Mouse (Mus musculus): ENCODE data around the gene Cd160. TPM values are rescaled to one million over a fixed set of nuclear protein-coding genes. Genes with fewer than 3 reads are reported as not detected.

The Cd160 gene
- polyA plus RNA-seq, 1 experiment from 2014 or later, result 0.27 TPM

DNA sequence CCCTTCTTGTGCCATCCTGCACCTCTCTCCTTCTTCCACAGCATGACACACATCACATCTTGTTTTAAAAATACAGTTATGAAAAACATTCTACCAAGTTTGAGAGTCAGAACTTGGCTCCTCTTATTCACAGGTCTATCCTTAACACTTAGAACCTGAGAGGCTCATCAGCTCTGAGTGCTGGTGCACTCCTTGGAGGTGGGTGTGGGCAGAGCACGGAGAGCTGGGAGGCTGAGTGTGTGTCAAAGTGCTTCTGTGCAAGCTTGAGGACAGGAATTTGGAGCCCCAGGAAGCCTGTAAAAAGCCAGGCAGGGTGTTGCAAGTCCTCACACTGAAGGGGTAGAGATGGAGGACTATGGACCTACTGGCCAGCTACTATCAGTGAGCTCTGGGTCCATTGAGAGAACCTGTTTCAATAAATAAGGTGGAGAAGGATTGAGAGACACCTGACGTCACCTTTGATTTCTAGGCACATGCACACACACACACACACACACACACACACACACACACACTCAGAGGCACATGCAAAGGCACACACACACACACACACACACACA lies 20.1 kb upstream of the Cd160 start:
- H3K9me3 ChIP-seq, result no peaks in the 10 kb centered on the region
- H3K36me3 ChIP-seq, result no peaks in the 10 kb centered on the region
- no peak for ATAC-seq (ENCODE audit: low FRiP score, low read depth)
- no peak overlapping the region for H3K4me2 ChIP-seq (replicated peaks)
- H3K27me3 ChIP-seq, result no peaks in the 10 kb centered on the region
- no peak overlapping the region for H3K9ac ChIP-seq
- H3K27ac ChIP-seq, result no peak overlapping the region
- no peak overlapping the region for H3K4me3 ChIP-seq
- H3K4me1 ChIP-seq, result 0 out of 2 replicates have a peak, but pooled peaks cover 6% of the 10 kb centered on the region
- WGBS, result 82% methylated on average over 2 of the region's 2 CpGs

DNA sequence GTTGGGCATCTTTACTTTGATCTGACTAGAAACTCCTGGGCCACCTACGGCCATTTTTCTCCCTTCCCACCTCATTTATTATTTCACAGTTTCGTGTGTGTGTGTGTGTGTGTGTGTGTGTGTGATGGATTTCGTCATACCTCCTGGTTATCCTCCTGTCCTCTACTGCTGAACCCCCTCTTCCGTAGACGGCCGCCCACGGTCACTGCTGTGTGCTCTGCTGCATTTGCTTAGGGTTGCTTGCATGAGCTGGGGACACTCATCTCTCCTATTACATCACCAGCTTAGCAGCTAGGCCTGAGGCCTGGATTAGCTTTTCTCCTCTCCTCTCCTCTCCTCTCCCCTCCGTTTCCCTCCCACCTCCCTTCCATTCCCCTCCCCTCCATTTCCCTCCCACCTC lies 19.3 kb upstream of the Cd160 start:
- Histone ChIP-seq H3K9ac (no peak overlapping the region), H3K36me3 (no peaks in the 10 kb centered on the region), H3K27me3 (no peaks in the 10 kb centered on the region), H3K4me3 (no peak overlapping the region), H3K4me1 (0 out of 2 replicates have a peak, but pooled peaks cover 6% of the 10 kb centered on the region), H3K9me3 (no peaks in the 10 kb centered on the region), H3K27ac (no peak overlapping the region), H3K4me2 (replicated peaks) (no peak overlapping the region)
- WGBS, result 80% methylated on average over 7 of the region's 8 CpGs
- ATAC-seq (ENCODE audit: low FRiP score, low read depth), result no peak

DNA sequence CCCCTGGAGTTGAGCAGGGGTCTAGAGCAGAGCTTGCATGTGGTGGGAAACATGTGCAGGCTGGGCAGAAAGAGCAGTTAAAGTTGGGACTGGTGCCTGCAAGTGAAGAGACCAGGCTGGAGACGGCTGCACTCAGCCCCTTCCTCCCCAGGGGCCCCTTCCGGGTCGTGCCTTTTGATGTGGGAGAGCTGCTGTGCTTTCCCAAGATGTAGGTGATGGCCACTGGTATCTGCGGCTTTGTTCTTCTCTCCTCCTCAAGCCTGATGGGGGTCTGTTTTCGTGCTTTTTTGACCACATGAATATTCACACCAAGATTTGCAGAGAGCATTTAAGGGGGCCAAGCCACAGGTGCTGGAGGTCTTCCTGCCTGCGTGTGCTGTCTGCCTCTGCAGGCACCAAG lies 18.5 kb upstream of the Cd160 start:
- 17% methylated on average over 6 of the region's 6 CpGs for WGBS
- H3K27me3 ChIP-seq, result no peaks in the 10 kb centered on the region

DNA sequence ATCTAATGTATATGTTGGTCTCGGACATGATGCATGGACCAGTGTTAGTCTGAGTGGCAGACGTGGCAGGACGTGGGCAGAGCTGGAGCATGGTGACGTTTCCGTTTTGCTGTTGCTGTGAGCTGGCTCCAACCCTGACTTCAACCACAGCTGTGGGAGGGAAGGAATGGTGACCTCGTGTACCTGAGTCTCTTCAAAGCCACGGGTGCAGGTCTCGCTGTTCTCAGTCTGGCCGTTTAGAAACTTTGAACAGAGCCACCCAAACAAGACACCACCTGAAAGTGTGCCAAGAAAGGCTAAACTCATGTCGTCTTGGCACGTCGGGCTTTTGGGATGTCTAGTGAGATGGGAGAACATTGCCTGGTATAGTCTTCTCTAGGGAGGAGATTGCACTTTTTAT lies 17.8 kb upstream of the Cd160 start:
- no peak overlapping the region for H3K4me2 ChIP-seq (replicated peaks)
- 0 out of 2 replicates have a peak, but pooled peaks cover 6% of the 10 kb centered on the region for H3K4me1 ChIP-seq
- no peak overlapping the region for H3K4me3 ChIP-seq
- 89% methylated on average over 12 of the region's 12 CpGs for whole genome bisulfite sequencing
- H3K36me3 ChIP-seq, result no peaks in the 10 kb centered on the region
- no peak overlapping the region for H3K27ac ChIP-seq
- no peak for ATAC-seq (ENCODE audit: low FRiP score, low read depth)
- no peak overlapping the region for H3K9ac ChIP-seq
- H3K27me3 ChIP-seq, result no peaks in the 10 kb centered on the region
- H3K9me3 ChIP-seq, result no peaks in the 10 kb centered on the region

More for the DNA sequence above, 18.5 kb upstream of the Cd160 start:
- Histone ChIP-seq H3K4me1 (0 out of 2 replicates have a peak, but pooled peaks cover 6% of the 10 kb centered on the region), H3K9me3 (no peaks in the 10 kb centered on the region), H3K36me3 (no peaks in the 10 kb centered on the region), H3K9ac (no peak overlapping the region), H3K4me2 (replicated peaks) (no peak overlapping the region), H3K27ac (no peak overlapping the region), H3K4me3 (no peak overlapping the region)
- ATAC-seq (ENCODE audit: low FRiP score, low read depth), result no peak

DNA sequence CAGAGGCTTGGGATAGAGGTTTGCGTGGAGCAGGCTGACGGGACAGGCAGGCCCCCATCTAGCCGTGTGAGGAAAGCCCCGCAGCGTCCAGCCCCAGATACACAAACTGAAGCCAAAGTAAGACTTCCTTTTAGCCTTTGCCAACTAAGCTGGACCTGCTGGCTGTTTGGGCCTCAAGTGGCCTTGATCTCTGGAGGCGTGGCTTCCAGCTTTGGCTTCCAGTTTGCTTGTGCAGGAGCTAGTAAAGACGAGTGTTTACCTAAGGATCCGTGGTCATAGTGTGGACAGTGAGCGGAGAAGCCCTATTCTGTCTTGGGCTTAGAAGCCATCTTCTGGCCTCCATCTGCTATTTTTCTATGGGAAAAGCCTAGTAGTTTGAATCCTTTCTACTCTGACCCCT lies 16.7 kb upstream of the Cd160 start:
- no peak overlapping the region for H3K4me3 ChIP-seq
- no peaks in the 10 kb centered on the region for H3K9me3 ChIP-seq
- H3K27me3 ChIP-seq, result no peaks in the 10 kb centered on the region
- no peak overlapping the region for H3K9ac ChIP-seq
- WGBS, result 88% methylated on average over 9 of the region's 9 CpGs
- H3K36me3 ChIP-seq, result no peaks in the 10 kb centered on the region
- no peak overlapping the region for H3K4me2 ChIP-seq (replicated peaks)
- no peak for ATAC-seq (ENCODE audit: low FRiP score, low read depth)
- no peak overlapping the region for H3K27ac ChIP-seq
- 0 out of 2 replicates have a peak, but pooled peaks cover 6% of the 10 kb centered on the region for H3K4me1 ChIP-seq

DNA sequence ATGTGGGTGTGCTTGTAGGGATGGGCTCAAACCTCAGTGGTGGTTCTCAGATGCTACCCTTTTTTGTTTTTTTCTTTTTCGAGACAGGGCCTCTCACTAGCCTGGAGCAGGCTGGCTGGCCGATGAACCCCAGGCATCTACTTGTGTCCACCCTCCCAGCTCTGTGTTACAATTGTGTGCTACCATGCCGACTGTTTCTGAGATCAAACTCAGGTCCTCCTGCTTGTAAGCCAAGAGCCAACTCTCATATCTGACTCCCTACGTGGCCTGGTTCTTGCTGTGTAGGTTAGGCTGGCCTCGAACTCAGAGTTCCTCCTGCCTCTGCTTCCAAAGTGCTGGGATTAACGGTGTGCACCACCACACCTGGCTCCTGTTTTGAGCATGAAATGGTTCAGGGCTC lies 16.0 kb upstream of the Cd160 start:
- Histone ChIP-seq H3K4me1 (0 out of 2 replicates have a peak, but pooled peaks cover 6% of the 10 kb centered on the region), H3K27ac (no peak overlapping the region), H3K27me3 (no peaks in the 10 kb centered on the region), H3K4me2 (replicated peaks) (no peak overlapping the region), H3K36me3 (no peaks in the 10 kb centered on the region), H3K9ac (no peak overlapping the region), H3K4me3 (no peak overlapping the region), H3K9me3 (no peaks in the 10 kb centered on the region)
- WGBS, result 93% methylated on average over 6 of the region's 6 CpGs
- ATAC-seq (ENCODE audit: low FRiP score, low read depth), result no peak

DNA sequence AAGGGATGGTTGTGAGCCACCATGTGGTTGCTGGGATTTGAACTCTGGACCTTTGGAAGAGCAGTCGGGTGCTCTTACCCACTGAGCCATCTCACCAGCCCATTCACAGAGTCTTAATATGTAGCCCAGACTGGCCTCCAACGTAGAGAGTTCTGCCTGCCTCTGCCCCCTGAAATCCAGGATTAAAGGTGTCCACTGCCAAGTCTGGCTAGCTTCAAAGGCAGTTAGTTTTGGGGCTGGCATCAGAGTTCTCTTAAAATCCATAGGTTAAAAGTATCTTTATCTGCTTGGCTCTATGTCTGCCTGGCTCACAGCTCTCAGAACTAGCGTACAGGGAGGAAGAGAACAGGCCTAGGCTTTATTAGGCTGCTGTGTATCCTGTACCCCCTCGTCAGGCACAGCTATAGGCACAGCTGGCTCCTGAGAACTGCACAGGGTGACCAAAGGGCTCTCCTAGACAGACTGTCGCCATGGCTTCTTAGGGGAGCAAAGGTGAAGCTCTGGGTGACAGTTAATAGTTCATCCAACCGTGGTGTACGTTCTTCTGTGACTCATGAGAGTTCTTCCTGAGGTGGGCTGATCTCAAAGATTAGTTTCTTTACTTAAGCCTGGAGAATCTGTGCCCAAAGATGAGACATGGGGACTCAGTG lies 10.0 kb upstream of the Cd160 start:
- Histone ChIP-seq H3K27me3 (no peaks in the 10 kb centered on the region), H3K4me3 (no peak overlapping the region), H3K4me2 (replicated peaks) (no peak overlapping the region), H3K36me3 (no peaks in the 10 kb centered on the region), H3K27ac (no peak overlapping the region), H3K9ac (no peak overlapping the region), H3K9me3 (no peaks in the 10 kb centered on the region), H3K4me1 (no peaks in the 10 kb centered on the region)
- WGBS, result 74% methylated on average over 7 of the region's 7 CpGs
- no peak for ATAC-seq (ENCODE audit: low FRiP score, low read depth)

DNA sequence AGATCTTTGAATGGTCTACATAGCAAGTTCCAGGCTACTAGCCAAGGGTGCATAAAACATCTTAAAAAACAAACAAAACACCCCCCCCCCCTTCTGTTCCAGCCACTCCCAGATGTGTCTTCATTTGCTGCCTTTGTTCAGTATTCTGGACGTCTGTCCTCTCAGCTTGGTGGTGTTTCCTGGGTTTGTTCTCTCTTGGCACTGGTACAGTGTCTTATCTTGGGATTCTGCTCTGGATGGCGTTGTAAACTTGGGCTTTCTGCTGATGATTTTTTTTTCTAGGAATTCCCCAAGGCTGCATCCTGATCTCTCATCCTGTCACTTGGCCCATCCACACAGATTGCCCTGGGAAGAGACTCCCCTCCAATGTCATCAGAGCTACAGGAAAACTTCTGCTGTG lies 7.3 kb upstream of the Cd160 start:
- ATAC-seq (ENCODE audit: low FRiP score, low read depth), result no peak
- Histone ChIP-seq H3K36me3 (no peaks in the 10 kb centered on the region), H3K9me3 (no peaks in the 10 kb centered on the region), H3K4me2 (replicated peaks) (no peak overlapping the region), H3K4me1 (no peaks in the 10 kb centered on the region), H3K27me3 (no peaks in the 10 kb centered on the region), H3K4me3 (no peak overlapping the region), H3K9ac (no peak overlapping the region), H3K27ac (no peak overlapping the region)
- WGBS, result 84% methylated on average over 2 of the region's 2 CpGs

DNA sequence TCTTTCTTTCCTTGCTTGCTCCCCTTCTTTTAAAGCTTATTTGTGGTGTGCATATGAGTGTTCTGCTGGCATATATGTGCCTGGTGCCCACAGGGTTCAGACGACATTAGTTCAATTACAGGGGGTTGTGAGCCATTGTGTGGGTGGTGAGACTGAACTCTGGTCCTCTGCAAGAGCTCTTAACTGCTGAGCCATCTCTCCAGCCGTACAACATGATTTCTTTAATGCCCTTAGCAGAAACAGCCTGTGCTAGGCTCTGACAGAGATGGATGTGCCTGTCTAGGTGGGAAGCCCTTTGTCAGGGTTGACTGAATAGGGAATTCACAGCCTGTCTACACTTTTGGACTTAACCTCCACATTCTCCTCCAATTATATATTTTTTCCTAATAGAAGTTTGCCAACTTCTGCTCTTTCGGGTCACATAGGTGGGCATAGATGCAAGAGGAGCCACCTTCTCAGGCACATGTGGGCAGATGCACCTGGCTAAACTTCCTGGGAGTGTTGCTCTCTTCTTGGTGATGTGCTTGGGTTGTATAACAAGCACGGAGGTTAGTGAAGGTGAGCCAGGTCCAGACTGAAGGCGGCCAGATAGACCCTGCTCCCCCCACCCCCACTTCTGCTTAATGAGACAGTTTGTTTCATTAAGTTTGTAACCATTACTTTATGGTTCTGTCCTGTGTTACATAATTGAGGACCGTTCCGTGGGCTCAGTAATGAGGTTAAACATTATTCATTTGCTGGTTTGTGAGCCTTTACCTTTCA lies 5.6 kb upstream of the Cd160 start:
- H3K4me3 ChIP-seq, result no peak overlapping the region
- no peaks in the 10 kb centered on the region for H3K4me1 ChIP-seq
- H3K4me2 ChIP-seq (replicated peaks), result no peak overlapping the region
- H3K9ac ChIP-seq, result no peak overlapping the region
- no peaks in the 10 kb centered on the region for H3K36me3 ChIP-seq
- WGBS, result 63% methylated on average over 7 of the region's 7 CpGs
- H3K27me3 ChIP-seq, result no peaks in the 10 kb centered on the region
- no peak overlapping the region for H3K27ac ChIP-seq
- no peaks in the 10 kb centered on the region for H3K9me3 ChIP-seq
- no peak for ATAC-seq (ENCODE audit: low FRiP score, low read depth)

DNA sequence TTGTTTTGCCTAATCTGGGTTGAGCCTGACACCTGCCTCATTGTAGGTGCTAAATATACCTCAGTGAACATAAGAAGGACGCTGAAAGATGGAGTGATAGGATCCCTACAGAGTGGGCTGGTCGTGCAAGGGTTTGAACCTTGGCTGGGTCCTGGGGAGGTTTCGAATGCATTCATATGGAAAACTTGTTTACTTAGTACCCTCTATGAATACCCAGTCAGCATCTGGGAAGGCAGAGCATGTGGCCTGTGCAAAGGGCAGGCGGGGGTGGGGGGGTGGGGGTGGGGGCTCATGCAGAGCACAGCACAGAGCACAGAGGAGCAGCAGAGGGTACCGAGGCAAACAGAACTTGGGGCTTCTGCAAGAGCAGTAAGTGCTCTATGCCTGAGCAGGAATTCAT lies 3.8 kb upstream of the Cd160 start:
- Histone ChIP-seq H3K4me1 (no peaks in the 10 kb centered on the region), H3K4me2 (replicated peaks) (no peak overlapping the region), H3K27ac (no peak overlapping the region), H3K9me3 (no peaks in the 10 kb centered on the region), H3K36me3 (no peaks in the 10 kb centered on the region), H3K27me3 (no peaks in the 10 kb centered on the region), H3K9ac (no peak overlapping the region), H3K4me3 (no peak overlapping the region)
- 42% methylated on average over 5 of the region's 5 CpGs for WGBS
- no peak for ATAC-seq (ENCODE audit: low FRiP score, low read depth)

DNA sequence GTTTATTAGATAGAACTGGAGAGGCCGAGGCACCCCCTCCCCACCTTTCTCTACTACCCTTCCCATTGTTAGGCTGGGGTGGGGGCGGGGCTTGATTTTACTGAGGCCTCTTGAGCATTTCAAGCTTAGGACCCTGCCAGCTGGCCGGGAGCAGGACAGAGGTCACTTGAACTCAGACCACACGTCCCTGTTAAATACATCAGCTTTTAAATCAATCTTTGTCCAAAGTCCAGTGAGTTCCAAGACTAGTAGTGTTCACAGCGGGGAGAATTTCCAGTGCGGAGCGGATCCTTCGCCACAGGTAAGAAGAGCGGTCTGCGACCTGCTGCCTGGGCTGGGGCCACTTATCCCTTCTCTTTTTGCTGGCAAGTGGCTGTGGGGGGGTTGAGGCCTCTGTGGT lies 705 bp upstream of the Cd160 start:
- Histone ChIP-seq H3K27ac (no peak overlapping the region), H3K4me2 (replicated peaks) (no peak overlapping the region), H3K9me3 (no peaks in the 10 kb centered on the region), H3K27me3 (no peaks in the 10 kb centered on the region), H3K4me1 (no peaks in the 10 kb centered on the region), H3K9ac (no peak overlapping the region), H3K36me3 (no peaks in the 10 kb centered on the region), H3K4me3 (no peak overlapping the region)
- WGBS, result 75% methylated on average over 10 of the region's 10 CpGs
- ATAC-seq (ENCODE audit: low FRiP score, low read depth), result no peak

DNA sequence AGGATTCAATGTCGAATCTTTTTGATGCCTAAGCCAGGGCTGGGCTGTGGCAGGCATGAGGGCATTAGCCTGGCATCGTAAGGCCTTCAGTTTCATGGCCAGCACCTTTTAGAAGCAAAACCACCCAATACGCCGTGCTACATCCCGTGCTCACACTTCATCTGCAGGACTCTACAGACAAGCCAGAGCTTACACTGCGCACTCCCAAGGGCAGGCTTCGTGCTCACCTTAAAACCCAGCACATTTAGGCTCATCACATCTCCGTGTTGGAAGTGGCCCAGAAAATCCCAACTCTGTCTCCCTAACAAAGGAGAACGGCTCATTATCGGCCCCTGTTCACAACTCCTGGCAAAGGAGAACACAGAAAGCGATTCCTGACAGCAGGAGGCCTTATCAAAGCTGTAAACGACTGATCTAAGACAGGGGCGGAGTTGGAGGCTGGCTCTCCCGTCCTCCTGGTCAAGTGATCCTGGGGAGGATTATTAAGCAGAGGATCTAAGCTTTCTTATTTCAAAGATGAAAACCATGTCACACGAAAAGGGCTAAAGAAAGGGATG lies 765 bp downstream of the Cd160 start:
- H3K27ac ChIP-seq, result no peak overlapping the region
- H3K9ac ChIP-seq, result no peak overlapping the region
- no peak for ATAC-seq (ENCODE audit: low FRiP score, low read depth)
- no peaks in the 10 kb centered on the region for H3K36me3 ChIP-seq
- peaks cover 7% of the 10 kb centered on the region for H3K4me1 ChIP-seq
- 32% methylated on average over 15 of the region's 15 CpGs for WGBS
- no peaks in the 10 kb centered on the region for H3K27me3 ChIP-seq
- H3K4me2 ChIP-seq (replicated peaks), result no peak overlapping the region
- no peaks in the 10 kb centered on the region for H3K9me3 ChIP-seq
- no peak overlapping the region for H3K4me3 ChIP-seq
